Mouse (Mus musculus): ENCODE data around the gene Heg1. TPM values are rescaled to one million over a fixed set of nuclear protein-coding genes. Genes with fewer than 3 reads are reported as not detected.

The Heg1 gene
- polyA plus RNA-seq, 1 experiment from 2014 or later: 22.9 TPM

DNA sequence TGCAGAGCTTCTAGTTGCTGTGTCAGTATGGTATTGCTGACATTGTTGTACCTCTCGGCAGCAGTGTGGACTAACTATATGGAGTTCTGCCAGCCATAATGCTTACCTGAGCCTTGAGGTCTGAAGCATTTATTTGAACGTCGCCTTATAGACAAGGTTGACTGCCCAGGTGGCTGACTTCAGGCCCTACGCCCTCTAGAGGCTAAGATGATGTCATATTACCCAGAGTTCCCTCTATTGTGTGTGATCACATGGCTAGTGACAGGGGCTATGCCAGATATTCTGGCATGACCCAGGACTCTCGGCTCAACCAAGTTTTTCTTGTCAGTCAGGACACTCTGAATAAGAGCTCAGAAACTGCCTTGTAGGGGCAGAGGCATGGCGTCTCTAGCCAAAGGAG, 52.6 kb downstream of the Heg1 start:
- H3K4me1 ChIP-seq (ENCODE audit: control insufficient read depth, insufficient read depth, low read length): no peaks in the 10 kb centered on the region; the same call in 1 of the 2 replicates
- H3K36me3 ChIP-seq (ENCODE audit: control insufficient read depth, insufficient read depth, low read length): peaks cover 5% of the 10 kb centered on the region
- no peaks in the 10 kb centered on the region for H3K9me3 ChIP-seq (ENCODE audit: control insufficient read depth, low read depth, low read length)
- no peak for ATAC-seq (ENCODE audit: insufficient number of reproducible peaks, insufficient read depth, low FRiP score, low read depth)
- no peak overlapping the region for H3K4me3 ChIP-seq (ENCODE audit: low read depth, low read length)
- H3K27me3 ChIP-seq (ENCODE audit: control insufficient read depth, insufficient read depth, low read length): no peaks in the 10 kb centered on the region
- H3K9ac ChIP-seq (replicated peaks; ENCODE audit: low read depth, low read length): no peak overlapping the region
- WGBS: 81% methylated on average over 6 of the region's 6 CpGs
- no peak overlapping the region for H3K4me2 ChIP-seq (replicated peaks; ENCODE audit: low read depth, low read length)
- H3K27ac ChIP-seq (ENCODE audit: low read length): no peak overlapping the region

DNA sequence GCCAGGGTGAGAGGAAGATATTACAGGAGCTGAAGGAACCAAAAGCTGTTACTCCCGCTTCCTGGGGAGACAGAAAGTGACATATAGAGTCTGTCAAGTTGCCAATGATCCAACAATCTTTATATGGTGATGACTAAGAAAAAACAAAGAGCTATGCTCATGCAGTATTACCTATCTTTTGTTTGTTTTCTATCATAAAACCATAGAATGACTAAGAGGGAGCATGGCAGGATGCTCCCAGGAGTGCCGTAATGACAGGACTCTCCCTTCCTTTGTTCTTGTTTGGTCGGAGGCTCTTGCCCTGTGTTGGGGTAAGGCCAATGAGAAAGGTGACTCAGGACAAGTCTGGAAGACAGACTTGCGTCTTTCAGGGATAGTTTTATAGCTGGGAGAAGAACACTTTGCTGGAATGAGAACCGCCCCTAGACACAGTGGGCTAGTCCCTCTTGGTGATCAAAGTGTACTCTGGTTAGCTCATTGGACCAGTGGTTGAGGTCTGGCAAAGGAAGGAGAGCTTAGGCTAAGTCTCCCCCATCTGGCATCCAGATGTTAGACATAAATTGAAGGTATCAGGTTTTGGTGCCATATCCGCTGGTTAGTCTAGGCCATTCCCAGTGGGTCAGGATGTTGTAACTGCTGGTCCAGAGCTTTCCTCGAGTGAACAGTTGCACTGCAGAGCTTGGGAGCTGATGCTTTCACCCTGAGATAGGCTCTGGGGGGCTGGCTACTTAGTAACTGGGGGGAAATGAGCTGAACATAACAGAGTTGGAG, 55.0 kb downstream of the Heg1 start:
- Histone ChIP-seq H3K9ac (replicated peaks; ENCODE audit: low read depth, low read length) (no peak overlapping the region), H3K27ac (ENCODE audit: low read length) (no peak overlapping the region), H3K4me1 (ENCODE audit: control insufficient read depth, insufficient read depth, low read length) (no peaks in the 10 kb centered on the region; the same call in 1 of the 2 replicates), H3K4me3 (ENCODE audit: low read depth, low read length) (no peak overlapping the region), H3K27me3 (ENCODE audit: control insufficient read depth, insufficient read depth, low read length) (no peaks in the 10 kb centered on the region), H3K36me3 (ENCODE audit: control insufficient read depth, insufficient read depth, low read length) (peaks cover 4% of the 10 kb centered on the region; the same call in 1 of the 2 replicates), H3K9me3 (ENCODE audit: control insufficient read depth, low read depth, low read length) (no peaks in the 10 kb centered on the region), H3K4me2 (replicated peaks; ENCODE audit: low read depth, low read length) (no peak overlapping the region)
- WGBS: 81% methylated on average over 7 of the region's 7 CpGs
- ATAC-seq (ENCODE audit: insufficient number of reproducible peaks, insufficient read depth, low FRiP score, low read depth): no peak

DNA sequence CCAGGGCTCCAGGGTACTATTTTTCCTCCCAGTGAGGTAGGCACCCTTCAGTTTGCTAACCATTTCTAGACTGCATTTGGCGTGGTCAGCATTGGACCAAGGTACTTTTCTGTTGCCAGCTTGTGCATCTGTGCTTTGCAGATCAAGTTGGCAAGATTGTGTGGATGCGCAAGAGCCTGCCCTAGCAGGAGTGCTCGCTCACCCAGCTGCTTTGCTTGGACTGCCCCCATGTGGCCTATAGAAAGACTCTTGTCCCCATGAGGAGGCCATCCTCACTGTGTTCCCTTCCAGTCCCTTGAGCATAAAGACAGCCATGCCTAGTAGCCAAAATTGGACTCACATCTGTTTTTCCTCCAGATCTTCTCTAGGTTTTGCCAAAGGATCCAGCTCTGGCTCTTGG, 55.6 kb downstream of the Heg1 start:
- no peak overlapping the region for H3K9ac ChIP-seq (replicated peaks; ENCODE audit: low read depth, low read length)
- no peak overlapping the region for H3K4me3 ChIP-seq (ENCODE audit: low read depth, low read length)
- 58% methylated on average over 3 of the region's 3 CpGs for WGBS
- no peak overlapping the region for H3K27ac ChIP-seq (ENCODE audit: low read length)
- no peaks in the 10 kb centered on the region; the same call in 1 of the 2 replicates for H3K4me1 ChIP-seq (ENCODE audit: control insufficient read depth, insufficient read depth, low read length)
- no peaks in the 10 kb centered on the region for H3K9me3 ChIP-seq (ENCODE audit: control insufficient read depth, low read depth, low read length)
- peak; percentile 40; the same call in 1 of the 2 replicates for ATAC-seq (ENCODE audit: insufficient number of reproducible peaks, insufficient read depth, low FRiP score, low read depth)
- H3K36me3 ChIP-seq (ENCODE audit: control insufficient read depth, insufficient read depth, low read length): peaks cover 4% of the 10 kb centered on the region; the same call in 1 of the 2 replicates
- no peak overlapping the region for H3K4me2 ChIP-seq (replicated peaks; ENCODE audit: low read depth, low read length)
- no peaks in the 10 kb centered on the region for H3K27me3 ChIP-seq (ENCODE audit: control insufficient read depth, insufficient read depth, low read length)

DNA sequence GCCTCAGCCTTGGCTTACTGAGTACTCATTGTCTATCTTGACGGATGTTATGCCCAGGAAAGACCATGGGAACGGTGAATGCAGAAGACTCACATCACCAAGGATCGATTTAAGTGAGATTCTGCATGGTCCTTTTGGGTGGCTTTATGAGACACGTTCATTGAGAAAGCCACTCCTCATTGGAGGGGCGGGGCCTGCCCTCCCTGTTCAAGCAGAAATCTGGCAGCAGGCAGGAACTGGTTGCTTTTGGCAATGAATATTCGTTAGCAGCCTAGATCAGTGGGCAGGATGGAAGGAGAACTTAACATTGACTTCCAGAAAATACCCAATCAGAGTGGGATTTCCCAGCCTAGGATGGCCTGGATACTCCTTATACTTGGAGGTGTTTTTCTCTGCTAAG, 56.2 kb downstream of the Heg1 start:
- ATAC-seq (ENCODE audit: insufficient number of reproducible peaks, insufficient read depth, low FRiP score, low read depth): no peak
- Histone ChIP-seq H3K4me3 (ENCODE audit: low read depth, low read length) (no peak overlapping the region), H3K27me3 (ENCODE audit: control insufficient read depth, insufficient read depth, low read length) (no peaks in the 10 kb centered on the region), H3K4me1 (ENCODE audit: control insufficient read depth, insufficient read depth, low read length) (no peaks in the 10 kb centered on the region; the same call in 1 of the 2 replicates), H3K9me3 (ENCODE audit: control insufficient read depth, low read depth, low read length) (no peaks in the 10 kb centered on the region), H3K9ac (replicated peaks; ENCODE audit: low read depth, low read length) (no peak overlapping the region), H3K27ac (ENCODE audit: low read length) (no peak overlapping the region), H3K36me3 (ENCODE audit: control insufficient read depth, insufficient read depth, low read length) (peaks cover 4% of the 10 kb centered on the region; the same call in 1 of the 2 replicates), H3K4me2 (replicated peaks; ENCODE audit: low read depth, low read length) (no peak overlapping the region)
- WGBS: 58% methylated on average over 6 of the region's 6 CpGs

DNA sequence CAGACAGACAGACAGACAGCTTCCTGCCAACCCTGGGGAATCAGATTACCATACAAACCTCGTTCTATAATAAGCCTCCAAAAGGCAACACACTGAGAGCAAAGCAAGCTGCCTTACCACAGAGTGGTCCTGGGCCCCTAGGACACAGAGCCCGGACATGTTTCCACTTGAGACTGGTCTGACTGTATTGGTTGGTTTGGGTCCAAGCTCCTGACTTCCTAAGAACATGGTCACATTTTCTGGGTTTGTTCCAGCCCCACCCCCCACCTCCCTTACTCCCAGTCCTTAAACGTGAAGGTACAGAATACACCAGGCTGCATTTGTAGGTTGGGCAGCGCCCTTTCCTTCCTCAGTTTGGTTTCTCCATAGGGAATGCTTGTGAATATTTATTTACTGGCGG, 57.6 kb downstream of the Heg1 start:
- Histone ChIP-seq H3K9me3 (ENCODE audit: control insufficient read depth, low read depth, low read length) (no peaks in the 10 kb centered on the region), H3K4me1 (ENCODE audit: control insufficient read depth, insufficient read depth, low read length) (no peaks in the 10 kb centered on the region; the same call in 1 of the 2 replicates), H3K4me3 (ENCODE audit: low read depth, low read length) (no peak overlapping the region), H3K9ac (replicated peaks; ENCODE audit: low read depth, low read length) (no peak overlapping the region), H3K27me3 (ENCODE audit: control insufficient read depth, insufficient read depth, low read length) (no peaks in the 10 kb centered on the region), H3K36me3 (ENCODE audit: control insufficient read depth, insufficient read depth, low read length) (peaks cover 4% of the 10 kb centered on the region; the same call in 1 of the 2 replicates), H3K27ac (ENCODE audit: low read length) (no peak overlapping the region), H3K4me2 (replicated peaks; ENCODE audit: low read depth, low read length) (no peak overlapping the region)
- 49% methylated on average over 5 of the region's 5 CpGs for WGBS
- no peak for ATAC-seq (ENCODE audit: insufficient number of reproducible peaks, insufficient read depth, low FRiP score, low read depth)

DNA sequence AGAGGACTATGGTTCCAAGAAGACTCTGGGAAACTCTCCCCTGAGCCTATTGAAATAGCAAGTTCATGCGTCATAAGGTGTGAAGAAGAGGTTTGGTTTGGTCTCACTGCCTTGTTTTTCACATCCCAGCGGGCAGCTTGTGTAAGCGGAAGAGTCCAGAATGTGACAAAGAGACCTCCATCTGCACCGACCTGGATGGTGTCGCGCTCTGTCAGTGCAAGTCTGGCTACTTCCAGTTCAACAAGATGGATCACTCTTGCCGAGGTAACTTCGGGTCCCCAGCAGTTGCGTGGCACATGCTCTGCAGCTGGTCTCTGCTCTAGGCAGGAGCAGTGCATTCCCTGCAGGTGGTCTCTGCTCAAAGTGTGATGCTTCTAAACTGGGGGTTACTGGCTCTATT, 58.1 kb downstream of the Heg1 start:
- peaks cover 4% of the 10 kb centered on the region; the same call in 1 of the 2 replicates for H3K36me3 ChIP-seq (ENCODE audit: control insufficient read depth, insufficient read depth, low read length)
- no peak overlapping the region for H3K4me3 ChIP-seq (ENCODE audit: low read depth, low read length)
- no peaks in the 10 kb centered on the region for H3K27me3 ChIP-seq (ENCODE audit: control insufficient read depth, insufficient read depth, low read length)
- no peak overlapping the region for H3K4me2 ChIP-seq (replicated peaks; ENCODE audit: low read depth, low read length)
- no peak for ATAC-seq (ENCODE audit: insufficient number of reproducible peaks, insufficient read depth, low FRiP score, low read depth)
- 65% methylated on average over 9 of the region's 9 CpGs for WGBS
- no peaks in the 10 kb centered on the region; the same call in 1 of the 2 replicates for H3K4me1 ChIP-seq (ENCODE audit: control insufficient read depth, insufficient read depth, low read length)
- H3K9ac ChIP-seq (replicated peaks; ENCODE audit: low read depth, low read length): no peak overlapping the region
- no peak overlapping the region for H3K27ac ChIP-seq (ENCODE audit: low read length)
- H3K9me3 ChIP-seq (ENCODE audit: control insufficient read depth, low read depth, low read length): no peaks in the 10 kb centered on the region

DNA sequence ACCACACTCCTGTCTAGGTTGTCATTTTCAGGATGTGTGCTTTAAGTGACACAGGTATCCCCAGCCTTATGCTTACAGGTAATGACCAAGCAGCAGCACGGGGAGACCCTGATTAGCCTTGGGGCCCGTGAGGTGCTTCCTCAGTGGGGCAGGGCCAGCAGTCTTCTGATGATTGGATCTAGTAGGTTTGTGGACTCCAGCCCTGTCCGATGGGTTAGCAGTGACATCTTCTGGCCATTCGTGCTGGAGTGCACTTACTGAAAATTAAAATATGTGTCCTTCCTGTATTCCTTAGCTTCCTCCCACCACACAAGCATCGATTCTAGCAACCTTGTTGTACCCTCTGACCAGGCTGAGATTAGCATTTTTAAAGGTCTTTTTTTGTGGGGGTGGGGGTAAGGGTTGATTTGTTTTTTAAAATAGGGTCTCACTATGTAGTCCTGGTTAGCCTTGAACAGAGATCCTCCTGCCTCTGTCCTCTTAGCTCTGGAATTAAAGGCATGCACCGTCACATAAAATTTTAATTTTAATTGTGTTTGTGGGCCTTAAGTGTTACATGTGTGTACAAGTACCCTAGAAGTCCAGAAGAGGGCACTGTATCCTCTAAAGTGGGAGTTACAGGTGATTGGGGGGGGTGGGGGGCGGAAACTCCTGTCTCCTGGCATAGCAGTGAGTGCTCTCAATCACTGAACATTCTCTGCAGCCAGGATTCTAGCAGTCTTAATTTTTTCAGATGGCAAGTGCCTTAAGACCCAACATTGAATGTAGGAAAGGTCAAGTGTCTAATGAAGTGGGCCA, 60.7 kb downstream of the Heg1 start:
- Histone ChIP-seq H3K27ac (ENCODE audit: low read length) (no peak overlapping the region), H3K27me3 (ENCODE audit: control insufficient read depth, insufficient read depth, low read length) (no peaks in the 10 kb centered on the region), H3K36me3 (ENCODE audit: control insufficient read depth, insufficient read depth, low read length) (peaks cover 4% of the 10 kb centered on the region; the same call in 1 of the 2 replicates), H3K9me3 (ENCODE audit: control insufficient read depth, low read depth, low read length) (no peaks in the 10 kb centered on the region), H3K9ac (replicated peaks; ENCODE audit: low read depth, low read length) (no peak overlapping the region), H3K4me1 (ENCODE audit: control insufficient read depth, insufficient read depth, low read length) (no peaks in the 10 kb centered on the region; the same call in 1 of the 2 replicates), H3K4me3 (ENCODE audit: low read depth, low read length) (no peak overlapping the region), H3K4me2 (replicated peaks; ENCODE audit: low read depth, low read length) (no peak overlapping the region)
- 60% methylated on average over 7 of the region's 7 CpGs for WGBS
- ATAC-seq (ENCODE audit: insufficient number of reproducible peaks, insufficient read depth, low FRiP score, low read depth): no peak

DNA sequence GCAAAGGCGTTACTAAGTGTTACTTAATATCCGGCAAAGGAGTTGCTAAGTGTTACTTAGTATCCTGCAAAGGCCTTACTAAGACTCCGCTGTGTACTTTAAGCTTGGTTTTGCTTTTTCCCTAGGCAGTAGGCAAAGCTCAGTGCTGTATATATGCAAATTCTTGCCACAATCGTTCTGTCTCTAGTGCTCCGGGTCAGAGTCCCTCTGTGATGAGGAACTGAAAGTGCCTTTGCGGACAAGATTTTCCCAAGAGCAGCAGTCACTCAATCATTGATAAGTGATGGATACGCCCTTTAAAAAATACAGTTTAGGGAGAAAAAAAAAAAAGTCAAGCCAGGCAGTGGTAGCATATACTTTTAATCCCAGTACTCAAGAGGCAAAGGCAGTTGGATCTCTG, 61.3 kb downstream of the Heg1 start:
- H3K9ac ChIP-seq (replicated peaks; ENCODE audit: low read depth, low read length): no peak overlapping the region
- no peak overlapping the region for H3K4me3 ChIP-seq (ENCODE audit: low read depth, low read length)
- peaks cover 4% of the 10 kb centered on the region; the same call in 1 of the 2 replicates for H3K36me3 ChIP-seq (ENCODE audit: control insufficient read depth, insufficient read depth, low read length)
- WGBS: 78% methylated on average over 7 of the region's 7 CpGs
- no peaks in the 10 kb centered on the region for H3K9me3 ChIP-seq (ENCODE audit: control insufficient read depth, low read depth, low read length)
- no peaks in the 10 kb centered on the region for H3K27me3 ChIP-seq (ENCODE audit: control insufficient read depth, insufficient read depth, low read length)
- no peaks in the 10 kb centered on the region; the same call in 1 of the 2 replicates for H3K4me1 ChIP-seq (ENCODE audit: control insufficient read depth, insufficient read depth, low read length)
- no peak overlapping the region for H3K4me2 ChIP-seq (replicated peaks; ENCODE audit: low read depth, low read length)
- no peak for ATAC-seq (ENCODE audit: insufficient number of reproducible peaks, insufficient read depth, low FRiP score, low read depth)
- no peak overlapping the region for H3K27ac ChIP-seq (ENCODE audit: low read length)

All from stomach, embryonic 14.5 days (tissue).